Mouse (Mus musculus) lung, postnatal 36 days (tissue): ENCODE measurements around the gene Smc6.

Source experiments
- DNase-seq: peaks from one replicate; pipeline ENCODE4 v3.0.0; 2022; ENCODE audit warnings: mixed read lengths

Smc6 gene

DNA sequence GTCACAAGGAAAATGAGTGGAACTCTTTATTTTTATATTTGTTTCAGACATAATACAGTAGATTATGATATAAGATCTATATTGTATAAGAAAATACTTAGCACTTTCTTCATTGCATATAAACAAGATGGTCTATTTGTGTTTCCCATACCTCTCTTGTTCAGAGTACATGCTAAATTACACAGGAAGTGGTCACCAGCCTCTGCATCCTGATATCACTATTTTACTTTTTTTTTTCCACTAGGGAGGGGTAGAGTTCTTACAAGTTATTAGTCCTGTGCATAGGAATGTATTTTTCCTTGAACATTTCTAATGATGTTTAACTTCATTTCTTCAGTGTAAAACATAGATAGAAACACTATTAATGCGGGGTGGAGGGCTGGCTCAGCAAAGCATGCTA is 35.2 kb downstream of the Smc6 start:
- no peak for DNase-seq

DNA sequence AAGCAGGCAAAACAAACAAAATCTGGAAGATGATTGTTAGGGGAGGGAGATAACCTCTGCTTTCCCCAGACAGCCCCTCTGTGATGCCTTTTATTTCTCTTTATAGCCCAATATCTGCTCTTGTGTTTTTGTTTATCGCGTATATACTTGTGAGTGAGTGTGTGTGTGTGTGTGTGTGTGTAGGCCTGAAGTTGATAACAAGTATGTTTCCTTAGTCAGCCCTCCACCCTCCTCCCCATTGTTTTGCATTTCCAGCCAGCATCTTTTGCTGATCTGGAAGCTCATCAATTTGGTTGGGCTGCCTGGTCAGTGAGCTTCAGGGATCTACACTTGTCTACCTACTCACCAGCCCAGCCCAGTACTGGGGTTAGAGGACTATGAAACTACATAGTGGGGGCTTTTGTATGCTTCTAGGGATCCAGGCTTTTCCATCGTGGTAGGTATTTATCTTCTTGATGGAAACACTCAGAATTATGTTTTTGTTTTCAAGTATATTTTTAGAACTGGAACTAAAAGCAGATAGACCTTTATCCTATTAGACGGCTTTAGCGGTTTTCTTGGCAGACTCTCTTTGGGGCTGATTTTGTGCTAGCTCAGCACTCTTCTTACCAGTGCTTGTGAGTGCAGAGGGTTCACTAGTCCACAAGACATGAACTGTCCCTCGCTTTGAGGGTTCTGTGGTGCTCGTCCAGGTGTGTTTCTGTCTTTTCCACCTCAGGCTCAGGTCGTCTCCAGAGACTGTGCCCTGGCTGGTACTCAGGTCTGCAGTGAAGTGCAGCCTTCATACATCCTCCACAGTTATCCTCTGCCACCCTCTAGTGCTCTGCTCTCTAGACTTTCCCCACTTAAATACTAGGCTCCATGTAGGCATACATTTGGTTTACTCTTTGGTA is 41.3 kb downstream of the Smc6 start:
- no peak for DNase-seq

DNA sequence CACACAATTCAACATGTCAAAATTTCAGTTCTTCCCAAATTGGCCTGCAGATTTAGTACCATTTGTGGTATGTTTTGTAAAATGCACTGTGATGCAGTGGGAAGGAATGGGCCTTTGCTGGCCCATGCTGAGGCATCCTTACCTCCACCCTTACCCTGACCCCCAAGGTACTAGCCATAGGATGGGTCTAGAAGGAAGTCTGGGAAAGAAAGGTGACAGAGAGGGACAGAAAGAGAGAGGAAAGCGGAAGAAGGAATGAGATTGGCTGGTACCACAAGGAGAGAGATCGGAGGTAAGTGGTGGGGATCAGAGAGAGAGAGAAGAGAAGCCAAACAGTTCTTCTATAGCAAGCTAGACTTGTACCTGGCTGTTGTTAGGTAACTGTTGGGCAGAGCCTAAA is 45.4 kb downstream of the Smc6 start:
- no peak for DNase-seq

DNA sequence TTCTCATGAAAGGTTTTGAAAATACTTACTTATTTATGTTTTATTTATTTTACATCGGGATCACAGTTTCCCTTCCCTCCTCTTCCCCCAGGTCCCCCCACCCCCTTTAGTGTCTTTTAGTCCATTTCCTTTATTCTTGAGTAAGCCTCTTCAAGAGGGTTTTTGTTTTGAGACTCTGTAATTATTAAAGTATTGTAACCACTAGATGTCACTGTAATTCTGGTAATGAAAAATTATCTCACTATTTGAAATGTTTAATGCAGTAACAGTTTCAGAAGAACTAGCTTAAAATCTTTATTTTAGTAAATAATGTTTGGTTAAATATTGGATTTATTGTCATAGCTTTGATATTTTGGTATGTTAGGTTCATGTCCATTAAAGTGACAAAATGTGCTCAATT is 48.2 kb downstream of the Smc6 start:
- no peak for DNase-seq

DNA sequence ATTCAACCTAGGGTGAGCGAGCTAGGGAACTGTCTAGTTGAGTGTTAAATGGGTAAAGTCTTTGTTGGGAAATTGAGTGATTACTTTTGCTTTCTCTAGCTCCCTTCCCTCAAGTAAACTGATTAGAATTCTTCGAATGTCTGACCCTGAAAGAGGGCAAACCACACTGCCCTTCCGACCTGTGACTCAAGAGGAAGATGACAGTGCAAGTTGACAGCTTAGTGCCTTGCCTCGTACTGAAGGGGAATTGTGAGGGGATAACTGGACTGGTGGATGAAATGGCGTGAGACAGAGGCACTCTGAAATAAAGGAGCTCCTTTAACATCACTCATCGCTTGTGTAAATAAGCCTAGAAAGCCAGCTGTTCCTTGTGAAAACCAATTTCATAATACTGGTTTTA is 52.0 kb downstream of the Smc6 start:
- peak; percentile 69 for DNase-seq

DNA sequence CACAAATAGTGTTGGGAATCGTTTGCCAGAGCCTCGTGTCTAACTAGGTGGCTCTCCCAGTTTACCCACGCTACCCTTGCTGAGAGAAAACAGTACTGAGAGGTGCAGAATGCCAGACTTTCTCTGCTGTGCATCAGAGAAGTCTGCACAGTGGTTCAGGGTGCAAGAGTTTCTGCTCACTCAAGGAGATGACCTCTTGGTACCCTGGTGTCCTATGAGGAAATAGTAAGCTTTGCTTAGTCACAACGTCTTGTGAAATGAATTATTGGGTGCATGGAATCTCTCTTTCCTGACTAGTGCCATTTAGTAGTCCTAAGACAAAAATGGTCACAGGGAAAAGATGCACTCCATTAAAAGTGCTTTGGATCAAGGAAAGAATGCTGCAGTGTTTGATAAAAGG is 58.8 kb downstream of the Smc6 start:
- DNase-seq, result peak; percentile 15

DNA sequence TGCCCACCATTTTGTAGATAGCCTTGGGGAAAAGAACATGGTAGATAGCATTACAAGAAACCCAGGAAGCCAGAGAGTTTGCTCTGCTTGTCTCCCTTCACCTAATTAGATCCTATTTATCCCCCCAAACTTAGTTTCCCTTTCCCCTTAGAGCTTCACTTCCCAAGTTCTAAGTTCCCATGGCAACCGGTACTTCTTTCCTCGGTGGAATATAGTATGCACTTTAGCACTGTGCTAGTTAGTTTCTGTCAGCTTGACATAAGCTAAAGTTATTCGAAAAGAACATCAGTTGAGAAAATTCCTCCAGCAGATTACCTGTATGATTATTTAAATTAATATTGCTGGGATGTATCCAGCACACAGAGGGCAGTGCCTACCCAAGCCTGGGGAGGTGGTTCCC is 60.8 kb downstream of the Smc6 start:
- DNase-seq, result no peak

DNA sequence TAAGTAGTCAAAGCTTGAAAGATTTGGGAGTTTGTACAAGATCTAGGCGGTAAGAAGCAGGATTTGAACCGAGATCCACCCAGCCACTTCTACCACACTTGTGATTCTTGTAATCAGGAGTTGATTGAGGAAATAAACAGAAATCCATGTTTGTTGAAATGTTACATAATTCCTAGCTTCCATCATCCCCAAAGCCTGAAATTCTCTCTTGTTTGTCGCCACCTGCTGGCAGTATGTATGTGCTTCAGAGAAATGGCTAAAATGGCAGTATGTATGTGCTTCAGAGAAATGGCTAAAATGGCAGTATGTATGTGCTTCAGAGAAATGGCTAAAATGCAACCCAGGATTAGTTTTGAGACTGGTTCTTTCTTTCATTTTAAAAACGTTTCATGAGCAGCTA is 71.2 kb downstream of the Smc6 start:
- DNase-seq, result peak; percentile 82

DNA sequence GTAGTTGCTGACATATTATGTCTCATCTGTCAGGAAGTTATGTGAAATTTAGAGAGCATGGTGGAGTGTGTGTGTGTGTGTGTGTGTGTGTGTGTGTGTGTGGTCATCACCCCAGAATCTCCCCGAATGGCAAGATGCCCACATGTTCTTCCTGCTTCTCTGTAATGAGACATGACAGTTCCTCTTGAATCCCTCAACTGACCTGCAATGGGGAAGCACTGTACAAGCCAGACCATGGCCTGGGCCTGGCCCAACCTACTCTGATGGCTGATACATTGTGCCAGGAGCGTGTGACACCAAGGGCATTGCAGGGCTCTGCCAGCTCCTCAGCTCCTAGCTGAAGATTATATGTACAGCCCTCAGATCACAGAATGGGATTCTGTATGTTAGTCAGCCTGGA is 72.6 kb downstream of the Smc6 start:
- DNase-seq, result peak; percentile 14

DNA sequence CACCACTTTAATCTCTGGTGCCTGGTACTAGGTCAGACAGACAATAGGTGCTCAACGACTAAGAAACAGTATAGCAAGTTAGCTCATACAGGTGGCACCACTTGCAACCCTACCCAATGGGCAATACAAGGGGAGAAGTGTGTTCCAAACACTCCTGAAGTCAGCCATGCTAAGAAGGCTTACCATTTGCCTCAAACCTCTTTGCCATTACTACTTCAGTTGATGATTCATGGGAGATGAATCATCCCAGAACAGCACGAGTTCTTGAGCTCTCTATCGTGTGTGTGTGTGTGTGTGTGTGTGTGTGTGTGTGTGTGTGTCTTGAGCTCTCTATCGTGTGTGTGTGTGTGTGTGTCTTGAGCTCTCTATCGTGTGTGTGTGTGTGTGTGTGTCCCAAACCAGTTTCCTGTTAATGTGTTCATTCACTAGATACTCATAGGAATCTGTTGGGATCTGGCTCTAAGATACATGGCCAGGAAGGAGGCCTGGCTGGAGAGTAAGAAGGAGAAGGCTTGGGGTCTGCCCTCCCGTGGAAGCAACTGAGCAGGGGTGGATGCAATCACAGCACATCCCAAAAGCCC is 76.4 kb downstream of the Smc6 start:
- DNase-seq, result no peak

DNA sequence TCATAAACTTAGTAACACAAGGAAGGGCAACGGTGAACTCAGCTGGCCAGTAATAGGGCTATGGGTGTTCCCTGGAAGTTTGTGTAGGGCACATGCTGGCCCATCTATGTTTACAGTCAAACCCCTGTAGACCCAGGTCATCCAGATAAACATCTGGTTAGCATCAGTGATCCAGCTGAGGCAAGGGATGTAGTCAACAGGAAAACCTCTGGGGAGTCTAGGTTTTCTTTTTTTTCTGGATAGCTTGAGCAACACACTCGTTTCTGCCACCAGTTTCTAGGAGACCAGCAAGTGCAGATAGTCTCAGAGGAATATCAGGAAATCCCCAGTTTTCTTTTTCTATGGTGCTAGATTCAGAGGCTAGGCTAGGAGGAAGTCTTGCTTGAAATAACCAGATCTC is 80.3 kb downstream of the Smc6 start:
- no peak for DNase-seq

DNA sequence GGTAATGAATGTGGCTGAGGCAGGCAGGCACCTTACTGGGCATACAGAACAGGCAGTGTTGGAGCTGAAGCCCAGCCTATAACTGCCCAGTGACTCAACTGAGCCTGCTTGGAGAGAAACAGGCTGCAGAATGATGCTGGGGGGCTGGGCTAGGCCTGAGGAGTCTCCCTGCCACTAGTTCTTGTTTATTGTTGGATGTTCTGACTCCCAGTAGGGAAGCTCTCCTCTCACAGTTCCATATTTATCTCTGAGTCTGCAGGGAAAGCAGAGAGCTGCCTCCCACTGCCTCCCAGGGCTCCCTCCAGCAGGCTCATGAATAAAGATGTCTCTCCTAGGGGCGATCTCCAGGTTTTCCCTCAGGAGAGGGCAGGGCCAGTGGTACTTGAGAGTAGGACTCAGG is 82.7 kb downstream of the Smc6 start:
- DNase-seq, result no peak

DNA sequence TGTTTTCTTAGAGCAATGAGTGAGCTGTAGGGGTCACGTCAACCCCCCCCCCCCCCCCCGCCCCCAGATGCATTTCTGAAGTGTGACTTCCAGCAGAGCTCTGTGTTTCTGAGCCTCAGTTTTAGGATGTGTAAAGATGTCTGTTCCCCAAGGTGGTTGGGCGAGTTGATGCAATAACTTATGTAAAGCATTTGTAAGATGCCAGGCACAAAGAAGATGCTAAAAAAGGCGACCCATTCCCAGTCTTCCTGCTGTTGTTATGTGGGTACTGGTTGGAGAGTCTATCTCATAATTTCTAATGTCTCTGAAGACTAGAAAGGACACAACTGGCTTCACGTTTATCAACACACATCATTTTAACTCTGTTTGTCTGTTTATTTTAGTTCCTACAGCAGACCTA is 84.2 kb downstream of the Smc6 start:
- no peak for DNase-seq

DNA sequence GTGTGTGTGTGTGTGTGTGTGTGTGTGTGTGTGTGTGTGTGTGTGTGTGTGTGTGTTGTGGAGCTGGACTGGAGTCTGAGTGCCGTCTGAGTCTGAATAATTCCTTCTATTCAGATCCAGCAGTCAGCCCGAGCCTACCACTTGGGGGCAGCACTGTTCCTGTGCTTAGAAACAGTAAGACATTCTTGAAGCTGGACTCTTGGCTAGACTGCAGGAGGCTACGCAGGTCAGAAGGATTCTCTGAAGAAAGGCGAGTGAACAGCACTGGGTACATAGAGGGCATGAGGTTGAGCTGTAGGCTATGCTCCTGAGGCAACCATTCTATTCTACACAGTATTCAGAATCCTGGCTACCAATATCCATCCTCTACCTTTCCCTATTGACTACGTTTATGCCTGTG is 85.2 kb downstream of the Smc6 start:
- DNase-seq, result peak; percentile 87

DNA sequence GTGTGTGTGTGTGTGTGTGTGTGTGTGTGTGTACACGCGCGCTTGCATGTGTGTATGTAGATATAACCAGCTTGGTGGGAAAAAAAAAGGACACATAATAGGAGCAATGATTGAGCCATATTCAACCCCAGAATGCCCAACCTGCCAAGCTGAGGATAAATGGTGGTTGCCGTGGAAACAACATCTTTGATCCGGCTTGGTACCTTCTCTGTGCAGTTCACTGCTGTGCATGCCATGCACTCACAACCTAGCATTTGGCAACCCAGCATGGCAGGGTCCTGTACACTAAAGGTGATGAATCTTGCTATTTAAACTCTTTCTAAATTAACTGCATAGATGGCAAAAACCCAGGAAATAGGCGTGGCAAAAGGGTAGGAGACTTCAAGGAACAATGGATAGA is 96.7 kb downstream of the Smc6 start:
- DNase-seq, result no peak

DNA sequence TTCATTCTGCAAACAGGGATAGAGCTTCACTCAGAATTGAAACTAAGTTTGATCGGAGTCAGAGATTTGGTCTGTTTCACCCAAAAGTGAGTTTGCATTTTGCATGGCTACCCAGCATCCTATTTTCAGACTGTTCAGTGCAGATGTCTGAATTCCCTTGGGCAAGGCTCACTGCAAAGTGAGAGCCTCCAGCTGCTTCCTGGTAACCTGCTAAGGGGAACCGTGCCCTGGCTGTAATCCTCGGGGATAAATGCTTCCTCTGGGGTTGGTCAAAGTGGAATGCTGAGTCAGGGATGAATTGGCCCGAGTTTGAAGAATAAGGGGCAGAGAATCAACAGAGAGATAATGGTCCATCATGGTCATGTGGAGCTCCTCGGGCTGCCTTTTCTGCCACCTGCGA is 99.2 kb downstream of the Smc6 start:
- peak; percentile 21 for DNase-seq

DNA sequence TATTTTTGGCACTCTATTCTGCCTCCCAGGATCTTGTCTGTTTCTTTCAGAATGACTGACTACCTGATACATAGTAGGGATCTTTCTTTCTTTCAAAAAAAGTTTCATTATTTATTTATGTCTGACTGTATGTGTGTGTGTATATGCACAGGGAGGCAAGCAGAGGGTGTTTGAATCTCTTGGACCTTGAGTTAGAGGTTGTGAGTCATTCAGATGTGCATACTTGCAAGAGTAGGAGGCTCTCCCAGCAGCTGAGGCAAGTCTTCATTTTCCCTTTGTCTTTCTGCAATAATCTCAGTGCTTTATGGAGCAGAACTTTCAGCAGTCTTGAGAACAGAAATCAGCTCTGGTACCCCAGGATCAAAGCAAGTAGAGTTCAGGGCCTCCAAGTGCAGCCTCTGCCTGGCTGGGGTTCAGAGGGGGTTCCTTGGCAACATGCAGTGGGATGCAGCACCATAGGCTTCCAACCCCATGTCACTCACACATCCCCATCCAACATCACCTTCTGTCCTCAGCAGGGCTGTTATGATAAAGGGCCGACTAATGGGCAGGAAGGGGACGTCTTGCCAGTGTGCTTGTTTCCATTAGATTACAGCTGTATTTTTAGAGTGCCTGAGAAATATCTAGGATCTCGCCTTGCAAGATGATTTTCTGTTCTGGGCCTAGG is 101.5 kb downstream of the Smc6 start:
- DNase-seq, result peak; percentile 38
